Mouse (Mus musculus): ENCODE data around the gene Tm9sf2.
"Not testable (repeated sequence)": the region's sequence is repeated elsewhere in the genome, so short reads cannot be mapped to it uniquely, and the experiment has no call there.

The Tm9sf2 gene

DNA sequence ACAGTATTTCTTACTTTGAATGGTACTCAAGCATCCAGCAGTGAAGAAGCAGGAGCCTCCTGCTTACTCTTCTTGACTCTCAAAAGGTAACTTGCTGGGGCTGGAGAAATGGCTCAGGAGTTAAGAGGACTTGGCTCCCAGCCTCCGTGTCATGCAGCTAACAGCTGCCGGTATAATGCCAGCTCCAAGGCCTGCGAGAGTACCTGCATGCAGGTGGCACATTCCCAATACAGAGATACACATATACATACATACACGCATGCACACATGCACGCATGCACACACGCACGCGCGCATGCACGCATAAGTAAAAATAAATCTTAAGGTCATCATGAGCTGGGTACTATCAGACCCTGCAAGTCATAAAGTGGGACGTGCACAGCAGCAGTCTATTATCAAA lies 10.5 kb upstream of the Tm9sf2 start:
- no peak for DNase-seq (ENCODE audit: extremely low spot score, low read depth, low spot score)

DNA sequence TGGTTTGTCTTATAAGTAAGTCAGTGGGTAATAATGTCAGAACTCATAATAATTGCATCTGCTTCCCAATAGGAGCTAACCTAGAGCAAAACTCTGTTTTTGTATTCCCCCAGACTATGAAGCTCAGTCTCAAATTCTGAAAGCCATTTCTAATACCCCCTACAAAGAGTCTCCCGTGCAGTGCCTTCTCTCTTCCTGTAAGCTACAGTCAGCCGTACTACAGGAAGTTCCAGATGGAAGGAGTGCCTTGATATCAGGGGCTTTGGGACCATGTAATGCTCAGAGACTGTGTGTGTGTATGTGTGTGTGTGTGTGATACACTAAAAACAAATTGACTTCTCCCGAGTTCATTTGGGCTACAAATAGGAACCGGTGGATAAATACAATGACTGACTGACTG lies 7.3 kb upstream of the Tm9sf2 start:
- no peak for DNase-seq (ENCODE audit: extremely low spot score, low read depth, low spot score)

DNA sequence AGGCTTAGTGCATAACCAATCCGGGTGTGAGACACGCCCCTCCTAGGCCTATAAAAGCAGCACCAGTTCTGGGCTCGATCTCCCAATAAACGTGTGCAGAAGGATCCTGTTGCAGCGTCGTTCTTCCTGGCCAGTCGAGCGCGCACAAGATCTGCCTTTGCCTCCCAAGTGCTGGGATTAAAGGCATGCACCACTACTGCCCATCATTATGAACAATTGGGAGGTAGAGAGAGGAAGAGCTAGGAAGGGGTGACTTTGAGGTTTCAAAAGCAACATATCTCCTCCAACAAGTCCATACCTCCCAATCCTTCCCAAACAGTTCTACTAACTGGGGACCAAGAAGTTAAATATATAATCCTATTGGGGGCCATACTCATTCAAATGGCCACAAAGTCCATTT lies 4.9 kb upstream of the Tm9sf2 start:
- not testable (repeated sequence) for DNase-seq (ENCODE audit: extremely low spot score, low read depth, low spot score)

DNA sequence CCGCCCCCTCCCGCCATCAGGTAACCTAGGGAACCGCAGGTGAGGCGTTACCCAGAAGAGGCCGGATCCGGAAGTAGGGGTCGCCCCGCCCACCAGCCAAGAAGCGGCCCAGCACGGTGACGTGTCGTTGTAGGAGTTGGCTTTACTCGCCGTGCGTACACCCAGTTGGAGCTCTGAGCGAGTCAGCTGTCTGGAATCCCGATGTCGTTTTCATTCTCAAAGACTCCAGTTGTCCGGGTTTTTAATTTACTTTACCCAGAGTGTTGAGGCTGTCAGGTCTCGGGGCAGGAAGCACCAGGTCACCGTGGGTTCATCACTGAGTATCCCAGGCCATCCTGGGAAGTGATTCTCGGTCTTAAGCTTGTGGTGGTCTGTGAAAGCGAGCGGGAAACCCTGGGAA lies 2.0 kb upstream of the Tm9sf2 start:
- DNase-seq (ENCODE audit: extremely low spot score, low read depth, low spot score): peak; percentile 77

DNA sequence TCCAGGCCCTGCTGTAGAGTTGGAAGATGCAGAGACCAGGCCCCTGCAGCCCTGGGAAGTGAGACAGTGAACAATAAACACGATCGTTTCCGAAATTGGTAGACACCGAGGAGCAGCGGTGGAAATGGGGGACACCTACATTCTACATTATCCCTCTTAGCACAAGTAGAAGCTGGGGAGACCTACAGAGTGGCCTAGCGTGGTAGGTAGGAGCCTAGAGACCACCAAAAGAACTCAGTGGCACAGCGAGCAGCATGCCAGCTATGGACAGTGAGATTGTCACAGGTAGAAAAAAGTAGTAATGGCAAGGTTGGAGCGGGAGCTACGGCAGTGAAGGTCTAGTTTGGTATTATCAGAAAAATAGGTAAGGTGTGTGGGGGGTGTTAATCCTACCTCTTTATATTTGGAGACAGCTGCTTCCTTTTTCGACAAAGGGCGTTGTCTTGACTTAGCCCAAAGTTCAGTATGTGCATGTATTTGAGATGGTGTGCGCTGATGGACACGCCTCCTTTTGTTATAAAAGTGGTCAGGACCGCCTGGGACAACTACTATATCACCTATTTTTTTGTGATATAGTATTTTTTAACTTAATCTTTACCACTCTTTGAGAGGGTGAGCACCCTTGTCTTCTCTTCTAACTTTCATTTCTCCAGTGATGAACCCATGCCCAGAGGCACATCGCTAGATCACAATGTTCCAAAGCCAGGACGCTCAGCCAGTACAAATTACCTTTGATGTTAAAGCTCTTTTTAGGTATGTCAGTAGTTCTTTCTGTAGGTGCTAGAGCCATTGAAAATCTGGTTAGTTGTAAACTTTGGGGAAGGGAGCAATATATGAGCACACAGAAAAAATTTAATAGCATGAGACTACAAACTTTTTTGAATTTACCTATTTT lies 1.2 kb upstream of the Tm9sf2 start:
- DNase-seq (ENCODE audit: extremely low spot score, low read depth, low spot score): no peak

DNA sequence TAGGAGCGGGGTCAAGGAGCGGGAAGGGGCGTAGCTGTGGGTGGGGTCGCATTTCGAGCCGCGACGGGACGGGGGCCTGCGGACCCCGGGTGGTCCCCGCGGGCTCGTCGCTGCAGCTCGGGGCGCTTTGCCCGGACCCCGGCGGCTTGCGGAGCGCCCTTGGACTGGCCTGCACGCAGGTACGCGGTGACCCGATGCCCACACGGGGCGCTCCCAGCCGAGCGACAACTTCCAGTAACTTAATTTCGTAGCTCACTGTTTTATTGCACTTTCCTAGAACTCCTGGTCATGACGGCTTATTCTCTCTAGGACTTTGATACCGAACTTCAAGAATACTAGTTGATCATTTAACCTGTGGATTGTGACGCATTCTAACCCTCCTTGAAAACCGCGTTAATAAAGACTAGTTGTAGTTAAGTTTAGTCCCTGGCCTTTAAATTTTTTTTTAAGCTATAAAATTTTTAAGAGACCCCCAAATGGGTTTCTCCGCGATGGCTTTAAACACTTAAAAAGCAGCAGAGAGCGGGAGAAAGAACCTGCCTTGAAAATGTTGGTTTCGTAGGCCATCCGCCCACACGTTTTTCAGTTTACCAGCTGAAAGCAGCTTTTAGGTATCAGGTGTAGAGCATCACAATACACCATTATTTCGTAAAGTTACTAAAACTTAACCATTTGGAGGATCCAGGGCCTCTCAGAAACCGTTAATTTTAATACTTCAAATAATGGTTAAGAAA lies 810 bp downstream of the Tm9sf2 start:
- no peak for DNase-seq (ENCODE audit: extremely low spot score, low read depth, low spot score)

DNA sequence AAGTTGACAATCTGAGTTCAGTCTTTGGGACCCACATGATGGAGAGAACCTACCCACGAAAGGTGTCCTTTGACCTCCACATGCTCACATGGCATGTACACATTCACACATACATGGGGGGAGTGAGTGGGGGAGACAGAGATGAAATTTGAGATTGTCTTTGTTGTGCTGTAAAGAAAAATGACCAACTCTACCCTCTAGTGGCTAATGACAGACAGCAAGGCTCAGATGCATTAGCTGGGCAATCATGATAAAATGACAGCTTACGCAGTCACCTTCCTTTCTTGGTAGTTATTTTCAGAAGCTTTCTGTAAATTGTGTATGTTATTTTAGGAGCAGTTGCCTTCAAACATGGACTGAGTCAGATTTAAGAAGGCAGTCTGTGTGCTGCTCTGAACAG lies 4.8 kb downstream of the Tm9sf2 start:
- DNase-seq (ENCODE audit: extremely low spot score, low read depth, low spot score): no peak

DNA sequence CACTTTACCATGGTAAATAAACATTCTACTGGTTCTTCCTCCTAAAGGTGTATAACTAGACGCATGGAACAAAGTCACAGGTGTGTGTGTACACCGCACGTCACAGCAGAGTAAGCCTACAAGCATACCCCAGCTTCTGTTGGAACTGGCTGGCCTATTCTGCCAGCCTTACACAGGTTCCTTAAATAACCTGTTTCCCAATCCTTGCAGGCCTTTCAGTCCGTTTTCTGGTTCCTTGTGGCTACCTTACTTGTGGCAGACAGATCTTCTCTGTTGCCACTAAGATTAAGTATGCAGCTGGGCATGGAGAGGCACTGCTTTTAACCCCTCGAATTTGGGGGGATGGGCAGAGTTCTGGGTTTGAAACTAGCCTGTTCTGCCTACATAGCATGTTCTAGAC lies 5.5 kb downstream of the Tm9sf2 start:
- no peak for DNase-seq (ENCODE audit: extremely low spot score, low read depth, low spot score)

DNA sequence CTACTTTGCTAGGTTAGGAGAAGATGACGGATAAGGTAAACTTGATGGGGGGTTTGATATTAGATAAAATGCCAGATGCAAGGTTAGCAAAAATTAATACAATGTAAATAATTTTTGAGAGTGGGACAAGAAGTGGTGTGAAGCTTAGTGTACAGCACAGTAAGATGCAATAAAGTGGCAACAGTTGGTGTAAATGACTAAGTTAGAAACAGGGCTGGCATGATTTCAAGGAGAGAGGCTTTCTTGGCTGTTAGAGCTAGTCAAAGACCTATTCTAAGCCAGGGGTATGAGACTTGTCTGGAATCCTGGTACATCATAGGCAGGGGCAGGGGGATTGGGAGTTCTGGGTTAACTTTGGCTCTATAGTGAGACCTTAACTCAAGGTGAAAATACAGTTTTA lies 9.4 kb downstream of the Tm9sf2 start:
- no peak for DNase-seq (ENCODE audit: extremely low spot score, low read depth, low spot score)

DNA sequence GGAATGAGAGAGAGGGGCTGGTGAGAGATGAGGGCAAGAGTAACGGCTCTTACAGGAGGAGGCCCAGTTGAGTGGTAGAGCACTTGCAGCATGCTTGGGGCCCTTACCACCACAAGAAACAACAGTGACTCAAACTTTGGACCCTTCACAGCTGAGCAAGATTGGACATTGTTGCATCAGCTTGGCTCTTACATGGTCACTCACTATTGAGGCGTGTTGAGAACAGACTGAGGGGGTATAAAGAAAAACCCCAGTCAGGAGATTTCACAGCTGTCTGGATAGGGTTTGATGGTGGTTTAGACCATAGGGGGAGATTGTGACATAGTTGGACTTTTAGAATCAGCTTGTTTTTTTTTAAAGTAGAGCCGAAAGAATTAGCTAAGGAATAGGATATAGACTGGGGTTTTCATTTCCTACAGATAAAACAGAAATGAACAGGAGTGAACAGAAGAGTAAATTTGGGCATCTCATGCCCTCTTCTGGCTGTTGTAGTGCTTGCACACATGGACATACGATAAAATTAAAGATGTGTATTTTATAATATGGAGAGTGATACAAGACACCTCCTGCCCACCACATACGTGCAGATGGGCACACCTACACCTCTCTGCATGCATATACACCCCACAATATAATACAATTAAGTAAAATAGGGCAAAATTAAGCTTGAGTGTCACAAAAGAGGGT lies 23.4 kb downstream of the Tm9sf2 start:
- no peak for DNase-seq (ENCODE audit: extremely low spot score, low read depth, low spot score)

DNA sequence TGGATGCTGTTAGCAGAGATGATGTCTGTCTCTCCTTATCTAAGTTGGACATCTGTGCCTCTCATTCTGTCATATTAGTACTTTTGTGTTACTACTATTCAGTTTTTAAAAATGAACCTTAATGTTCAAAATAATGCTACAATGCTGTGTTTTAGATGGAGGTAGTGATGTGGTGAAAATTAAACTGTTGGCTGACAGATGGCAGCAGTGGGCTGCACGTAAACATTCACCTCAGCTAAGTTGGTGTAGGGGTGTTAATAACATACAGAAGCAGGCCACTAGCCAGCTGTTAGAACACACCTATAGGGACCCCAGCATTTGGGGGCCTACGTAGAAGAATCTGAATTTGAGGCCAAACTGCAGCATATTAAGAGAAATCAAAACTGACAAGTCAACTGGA lies 24.8 kb downstream of the Tm9sf2 start:
- DNase-seq (ENCODE audit: extremely low spot score, low read depth, low spot score): no peak

DNA sequence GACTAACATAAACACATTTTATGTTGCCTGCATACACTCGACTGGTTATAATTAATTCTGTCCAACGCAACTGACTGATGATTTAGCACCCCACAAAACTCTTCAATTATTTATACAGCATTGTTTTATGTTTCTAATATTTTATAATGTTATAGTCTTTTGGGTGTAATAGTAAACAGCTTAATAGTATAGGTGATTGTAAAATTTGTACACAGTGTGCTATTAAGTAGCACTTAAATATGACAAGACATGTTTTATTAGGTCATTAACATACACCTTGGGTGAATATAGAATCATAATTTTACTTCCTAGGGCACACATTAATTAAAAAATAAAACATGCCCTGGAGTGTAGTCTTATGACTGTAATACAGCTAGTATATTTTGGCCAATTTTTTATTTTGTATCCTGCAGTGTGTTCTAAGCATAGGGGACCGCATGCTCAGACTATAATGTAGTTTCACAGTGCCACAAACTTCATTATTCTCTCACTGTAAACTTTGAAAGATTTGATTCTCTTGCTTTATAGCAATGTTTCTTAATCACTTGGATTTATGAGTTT lies 29.6 kb downstream of the Tm9sf2 start:
- DNase-seq (ENCODE audit: extremely low spot score, low read depth, low spot score): no peak

DNA sequence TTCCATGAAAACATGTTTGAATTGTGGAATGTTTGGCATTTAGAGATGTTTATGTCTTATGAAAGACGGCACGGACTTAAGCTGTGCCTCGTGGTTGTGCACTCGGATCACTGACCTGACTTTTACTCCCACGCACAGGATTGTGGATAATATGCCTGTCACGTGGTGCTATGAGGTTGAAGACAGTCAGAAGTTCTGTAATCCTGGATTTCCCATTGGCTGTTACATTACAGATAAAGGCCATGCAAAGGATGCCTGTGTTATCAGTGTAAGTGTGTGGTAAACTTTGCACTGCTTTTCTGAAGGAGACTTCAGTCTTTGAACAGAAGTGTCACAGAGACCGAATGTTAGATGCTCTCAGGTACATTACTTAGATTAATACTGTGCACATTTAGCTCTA lies 30.4 kb downstream of the Tm9sf2 start:
- DNase-seq (ENCODE audit: extremely low spot score, low read depth, low spot score): no peak

DNA sequence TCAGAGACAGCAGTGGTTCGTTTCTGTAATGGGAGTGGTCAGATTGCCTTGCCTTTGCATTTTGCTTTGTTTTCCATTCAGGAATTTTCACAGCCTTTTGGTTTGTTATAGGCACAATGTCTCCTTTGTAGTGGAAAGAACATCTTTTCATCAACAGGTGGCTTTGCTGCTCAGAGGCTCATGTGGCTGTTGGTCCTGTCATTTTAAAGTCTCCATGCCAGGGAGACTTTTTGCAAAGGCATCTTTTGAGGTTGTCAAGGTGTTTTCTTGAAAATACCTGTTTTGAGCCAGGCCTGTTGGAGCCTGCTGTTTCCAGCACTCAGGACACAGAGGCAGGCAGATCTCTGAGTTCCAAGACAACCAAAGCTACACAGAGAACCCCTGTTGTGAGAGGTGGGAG lies 33.3 kb downstream of the Tm9sf2 start:
- DNase-seq (ENCODE audit: extremely low spot score, low read depth, low spot score): no peak

DNA sequence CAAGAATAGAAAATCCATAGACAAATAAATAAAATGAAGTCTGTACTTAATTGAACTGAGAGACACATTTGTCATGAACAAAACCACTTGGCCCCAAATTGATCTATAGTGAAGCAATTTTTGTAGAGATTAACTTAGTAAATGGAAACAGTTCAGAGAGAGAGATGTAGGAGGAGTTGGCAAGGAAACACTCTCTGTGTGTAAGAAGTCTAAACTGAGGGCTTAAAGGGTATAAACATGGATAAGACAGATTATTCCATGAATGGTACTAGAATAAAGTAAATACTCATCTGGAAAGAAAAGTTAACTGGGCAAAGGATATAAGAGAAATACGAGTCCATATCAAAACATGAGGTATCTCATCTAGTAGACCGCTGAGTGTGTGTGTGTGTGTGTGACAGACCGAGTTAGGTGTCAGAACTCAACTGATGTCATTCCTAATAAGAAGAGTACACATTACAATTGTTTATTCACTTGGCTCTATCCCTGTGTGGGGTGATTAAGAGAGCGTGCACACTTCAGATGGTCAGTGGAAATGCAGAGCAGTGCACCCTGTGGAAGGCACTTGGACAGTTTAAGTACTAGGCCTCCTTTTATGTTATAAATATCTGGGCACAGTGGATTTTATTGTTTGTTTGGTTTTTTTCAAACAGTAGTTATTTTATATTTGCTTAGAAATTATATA lies 36.9 kb downstream of the Tm9sf2 start:
- no peak for DNase-seq (ENCODE audit: extremely low spot score, low read depth, low spot score)

DNA sequence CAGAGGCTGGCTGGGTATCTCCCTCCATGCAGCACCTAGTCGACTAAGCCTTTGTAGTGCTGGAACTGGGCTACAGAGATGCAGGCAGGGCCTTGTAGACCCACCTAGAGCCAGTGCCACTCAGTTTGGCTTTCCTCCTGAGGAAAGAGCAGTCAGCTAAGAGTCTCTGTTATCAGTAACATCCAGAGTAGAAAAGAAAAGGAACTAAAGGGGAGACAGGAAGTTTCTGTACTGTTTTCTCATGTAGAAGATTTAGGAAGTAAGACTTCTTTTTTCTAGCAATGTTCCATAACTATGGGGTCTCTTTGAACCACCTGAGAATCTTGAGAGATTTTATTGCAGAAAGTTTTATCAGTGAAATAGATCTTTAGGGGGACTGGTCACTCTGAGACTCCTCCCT lies 38.5 kb downstream of the Tm9sf2 start:
- DNase-seq (ENCODE audit: extremely low spot score, low read depth, low spot score): no peak

DNA sequence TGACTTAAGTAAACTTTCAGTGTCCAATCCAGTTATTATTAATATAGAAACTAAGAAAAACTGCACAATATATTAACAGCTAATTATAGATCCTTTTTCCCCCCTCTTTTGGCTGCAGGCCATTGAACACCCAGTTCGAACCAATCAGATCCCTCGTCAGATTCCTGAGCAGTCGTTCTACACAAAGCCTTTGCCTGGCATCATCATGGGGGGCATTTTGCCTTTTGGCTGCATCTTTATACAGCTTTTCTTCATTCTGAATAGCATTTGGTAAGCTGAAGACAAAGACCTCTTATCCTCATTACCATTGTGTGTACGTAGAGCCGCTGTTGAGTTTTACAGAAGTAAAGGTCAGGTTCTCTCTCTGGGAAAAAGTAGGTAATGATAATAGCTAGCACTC lies 43.8 kb downstream of the Tm9sf2 start:
- DNase-seq (ENCODE audit: extremely low spot score, low read depth, low spot score): no peak

DNA sequence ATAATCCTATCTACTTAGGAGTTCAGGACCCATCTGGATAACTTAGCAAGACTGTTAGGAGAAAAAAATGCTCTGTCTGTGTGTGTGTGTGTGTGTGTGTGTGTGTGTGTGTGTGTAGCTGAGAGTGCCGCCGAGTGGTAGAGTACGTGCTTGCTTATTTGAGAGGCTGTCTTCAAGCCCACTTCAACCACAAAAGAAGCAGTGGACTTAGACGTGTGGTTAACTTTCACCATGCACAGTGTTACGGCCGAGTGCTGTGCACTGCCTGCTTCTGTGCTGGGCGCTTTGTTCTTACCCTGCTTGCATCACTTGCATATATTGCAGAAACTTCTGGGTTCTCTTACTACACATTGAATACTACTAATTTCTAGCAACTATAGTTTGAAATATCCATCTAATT lies 50.9 kb downstream of the Tm9sf2 start:
- no peak for DNase-seq (ENCODE audit: extremely low spot score, low read depth, low spot score)

DNA sequence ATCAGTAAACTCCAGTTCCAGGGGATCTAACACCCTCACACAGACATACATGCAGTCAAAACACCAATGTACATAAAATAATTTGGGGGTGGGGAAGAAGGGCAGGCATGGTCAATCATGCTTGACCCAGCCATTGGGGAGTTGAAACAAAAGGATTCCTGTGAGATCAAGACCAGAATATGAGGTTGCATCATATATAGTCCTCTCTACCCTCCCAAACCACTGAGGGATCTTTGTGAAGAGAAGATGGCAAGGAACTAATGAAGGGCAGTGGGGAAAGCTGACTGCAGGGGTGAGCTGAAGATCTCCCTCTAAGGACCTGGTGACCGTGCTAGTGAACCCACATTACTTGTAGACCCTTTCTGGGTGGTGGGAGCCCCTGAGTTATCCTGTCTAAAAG lies 54.1 kb downstream of the Tm9sf2 start:
- DNase-seq (ENCODE audit: extremely low spot score, low read depth, low spot score): no peak

DNA sequence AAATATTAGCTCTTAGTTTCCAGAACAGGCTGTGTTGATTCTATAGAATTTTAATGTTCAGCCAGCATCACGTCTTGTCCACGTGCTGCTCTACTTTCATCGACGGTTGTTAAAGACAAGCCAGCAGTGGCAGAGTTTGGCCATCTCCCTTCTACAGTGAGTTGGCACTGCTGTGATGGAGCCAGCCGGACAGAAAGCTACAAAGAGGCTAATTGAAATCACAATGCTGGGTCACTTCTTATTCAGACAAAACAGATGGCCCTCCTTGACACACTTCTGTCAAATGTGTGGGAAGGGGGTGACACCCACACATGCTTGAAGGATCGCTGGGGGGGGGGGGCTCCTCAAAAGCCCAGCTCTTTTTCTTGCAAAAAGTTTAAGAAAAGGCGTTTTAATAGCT lies 62.1 kb downstream of the Tm9sf2 start:
- DNase-seq (ENCODE audit: extremely low spot score, low read depth, low spot score): no peak

DNA sequence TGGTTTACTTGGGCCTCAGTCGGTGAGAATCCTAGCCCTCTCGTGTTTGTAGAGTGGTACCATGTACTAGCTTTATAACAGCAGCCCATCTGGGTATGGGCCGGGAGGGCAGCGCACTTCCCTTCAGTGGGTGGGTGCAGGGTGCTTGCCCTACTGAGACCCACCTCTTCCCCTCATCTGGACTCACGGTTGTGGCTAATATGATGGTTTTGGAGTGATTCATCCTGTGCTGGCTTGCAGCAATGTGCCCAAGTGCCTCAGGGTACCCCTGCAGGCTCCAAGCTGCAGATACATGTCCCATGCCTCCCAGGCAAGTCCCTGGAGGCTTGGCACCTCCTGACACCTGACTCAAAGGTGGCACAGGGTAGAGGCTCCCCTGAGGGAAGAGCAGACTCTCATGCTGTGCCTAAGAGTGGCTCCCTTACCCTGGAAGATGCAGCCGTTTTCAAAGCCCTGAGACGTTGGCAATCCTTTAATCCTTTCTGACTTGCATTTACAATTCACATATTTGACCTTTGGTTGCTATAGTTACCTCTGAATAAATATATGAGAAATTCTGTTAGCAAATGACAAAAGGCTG lies 63.5 kb downstream of the Tm9sf2 start:
- DNase-seq (ENCODE audit: extremely low spot score, low read depth, low spot score): no peak

Measured in hindlimb bud, embryonic 11.5 days (tissue).